Mouse (Mus musculus) forebrain, embryonic 13.5 days (tissue): ENCODE measurements around the gene Syt14. TPM values are rescaled to one million over a fixed set of nuclear protein-coding genes. Genes with fewer than 3 reads are reported as not detected.

Source experiments
- ATAC-seq: fragments of 200-750 bp; cut with Nextera tagmentation; 2 replicates; pipeline ENCODE4 v1.8.0; 2017
- H3K27ac ChIP-seq: fragments of 300-500 bp; sonication (generic); 2 replicates; pipeline ENCODE4 v1.5.1; 2015; ENCODE audit warnings: inconsistent platforms, mild to moderate bottlenecking, moderate library complexity
- H3K27me3 ChIP-seq: fragments of 300-500 bp; sonication (generic); 2 replicates; pipeline ENCODE4 v1.6.1; 2015; ENCODE audit warnings: mild to moderate bottlenecking, inconsistent platforms
- H3K36me3 ChIP-seq: fragments of 300-500 bp; sonication (generic); 2 replicates; pipeline ENCODE4 v1.6.1; 2015; ENCODE audit warnings: mild to moderate bottlenecking, inconsistent platforms; ENCODE audit not compliant: poor library complexity, severe bottlenecking
- H3K4me1 ChIP-seq: fragments of 300-500 bp; sonication (generic); 2 replicates; pipeline ENCODE4 v1.6.1; 2015; ENCODE audit warnings: inconsistent platforms
- H3K4me2 ChIP-seq: fragments of 300-500 bp; sonication (generic); 2 replicates; pipeline ENCODE4 v1.6.1; 2015; ENCODE audit warnings: inconsistent platforms, mild to moderate bottlenecking, moderate library complexity
- H3K4me3 ChIP-seq: fragments of 300-500 bp; sonication (generic); 2 replicates; pipeline ENCODE4 v1.5.1; 2015; ENCODE audit warnings: mild to moderate bottlenecking, inconsistent platforms
- H3K9ac ChIP-seq: fragments of 300-500 bp; sonication (generic); 2 replicates; pipeline ENCODE4 v1.6.1; 2015; ENCODE audit warnings: mild to moderate bottlenecking, inconsistent platforms
- H3K9me3 ChIP-seq: fragments of 300-500 bp; sonication (generic); replicated peaks from 2 replicates; pipeline ENCODE4 v1.6.1; 2016; ENCODE audit warnings: inconsistent platforms
- WGBS: fragments of 180-500 bp; shearing (Covaris S2); methylation state at CpG from one replicate; pipeline ENCODE4 v1.1.7; 2015; 5-methylcytosine and 5-hydroxymethylcytosine counted together
- polyA plus RNA-seq: library from polyadenylated mRNA; unstranded; fragments of >200 nt; fragmentation: Nextera tagmentation; extraction: Ambion mirVana; gene quantifications from 2 replicates; pipeline ENCODE4 v1.2.1, GENCODE M21; 2015

Syt14 gene
- polyA plus RNA-seq, 1 experiment from 2014 or later = 6.2 TPM

DNA sequence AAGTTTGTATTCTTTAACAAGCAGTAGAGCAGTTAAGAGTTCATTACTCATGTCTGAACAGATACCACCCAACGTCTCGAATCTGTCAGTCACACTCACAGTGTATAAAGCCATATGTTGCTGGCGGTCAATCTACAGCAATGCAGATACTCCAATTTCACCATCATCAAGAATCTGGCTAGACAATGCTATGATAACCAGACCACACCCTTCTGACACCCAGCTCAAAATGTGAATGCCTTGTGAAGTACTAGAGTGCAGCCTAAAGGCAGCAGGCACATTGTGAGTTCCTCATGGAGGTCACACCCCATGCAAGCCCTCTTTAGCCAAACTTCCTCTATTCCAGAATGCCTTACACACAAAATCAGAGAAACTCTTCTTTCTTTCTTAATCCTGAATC, 53.9 kb downstream of the Syt14 start:
- no peak for ATAC-seq
- Histone ChIP-seq H3K4me1 (no peaks in the 10 kb centered on the region), H3K4me2 (no peak overlapping the region), H3K27me3 (no peaks in the 10 kb centered on the region), H3K27ac (no peak overlapping the region), H3K9ac (no peak overlapping the region), H3K9me3 (no peaks in the 10 kb centered on the region), H3K36me3 (0 out of 2 replicates have a peak, but pooled peaks cover 5% of the 10 kb centered on the region), H3K4me3 (no peak overlapping the region)
- 91% methylated on average over 3 of the region's 3 CpGs for WGBS

DNA sequence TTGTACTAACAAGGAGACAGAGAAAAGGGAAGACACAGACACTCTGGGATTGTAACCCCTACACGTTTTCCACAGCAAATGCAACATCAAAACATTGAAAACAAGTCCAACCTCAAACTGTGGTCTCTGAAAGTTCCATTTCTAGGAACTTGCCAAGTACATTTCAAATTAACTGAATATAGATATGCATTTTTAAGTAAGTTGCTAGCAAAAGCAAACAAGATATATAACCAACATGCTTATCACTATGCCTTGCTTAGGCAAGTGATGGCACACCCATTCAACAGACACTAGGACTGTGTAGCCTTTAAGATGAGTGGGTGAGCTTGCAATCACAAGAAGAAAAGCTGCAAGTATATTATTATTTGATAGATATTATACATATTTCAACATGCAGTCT, 54.5 kb downstream of the Syt14 start:
- no peaks in the 10 kb centered on the region for H3K4me1 ChIP-seq
- ATAC-seq = no peak
- H3K36me3 ChIP-seq = 0 out of 2 replicates have a peak, but pooled peaks cover 5% of the 10 kb centered on the region
- H3K4me2 ChIP-seq = no peak overlapping the region
- H3K9me3 ChIP-seq = no peaks in the 10 kb centered on the region
- H3K27me3 ChIP-seq = no peaks in the 10 kb centered on the region
- H3K9ac ChIP-seq = no peak overlapping the region
- WGBS = 76% methylated on average over 1 of the region's 1 CpGs
- H3K4me3 ChIP-seq = no peak overlapping the region
- no peak overlapping the region for H3K27ac ChIP-seq

DNA sequence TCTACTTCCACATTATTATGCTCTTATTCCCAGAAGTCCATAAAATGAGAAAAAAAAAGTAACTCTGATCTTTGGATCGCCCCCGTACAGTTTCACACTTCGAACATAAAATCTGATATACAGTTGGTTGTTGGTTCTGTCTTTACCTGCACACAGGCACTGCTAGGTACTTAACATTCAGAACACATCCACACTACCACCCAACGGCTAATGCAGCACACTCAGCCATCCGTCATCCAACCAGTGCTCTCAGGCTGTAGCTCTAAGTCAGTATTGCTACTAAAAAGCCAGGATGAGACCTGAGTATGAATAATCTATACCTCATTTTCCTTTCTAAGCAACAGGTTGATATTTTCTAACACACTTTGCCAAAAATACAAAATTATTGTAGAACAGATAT, 73.3 kb downstream of the Syt14 start:
- Histone ChIP-seq H3K9ac (no peak overlapping the region), H3K9me3 (0 out of 2 replicates have a peak, but pooled peaks cover 4% of the 10 kb centered on the region), H3K27me3 (no peaks in the 10 kb centered on the region), H3K36me3 (peaks cover 18% of the 10 kb centered on the region; the same call in 1 of the 2 replicates), H3K4me2 (no peak overlapping the region), H3K4me1 (no peaks in the 10 kb centered on the region), H3K27ac (no peak overlapping the region), H3K4me3 (no peak overlapping the region)
- 82% methylated on average over 5 of the region's 5 CpGs for WGBS
- no peak for ATAC-seq

DNA sequence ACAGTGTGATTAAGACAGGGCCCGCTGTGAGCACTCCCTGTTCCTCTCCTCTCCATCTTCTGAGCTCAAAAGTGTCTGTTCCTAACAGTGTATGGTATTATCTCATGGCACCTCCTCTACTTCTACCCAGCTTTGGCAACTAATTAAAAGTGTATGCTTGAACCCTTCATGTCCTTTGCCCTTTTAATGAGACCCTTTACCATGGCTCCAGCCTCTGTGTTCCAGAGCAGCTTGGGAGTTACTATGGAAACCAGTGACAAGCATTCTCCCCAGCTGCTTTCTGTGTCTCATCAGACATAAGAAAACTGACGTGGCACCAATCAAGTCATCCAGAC, 87.8 kb downstream of the Syt14 start:
- Histone ChIP-seq H3K36me3 (no peaks in the 10 kb centered on the region), H3K4me2 (0 out of 2 replicates have a peak overlapping the region, but pooled peaks have one; percentile 19), H3K9me3 (no peaks in the 10 kb centered on the region), H3K27ac (peak overlapping the region; percentile 70), H3K9ac (no peak overlapping the region), H3K4me1 (peaks cover 6% of the 10 kb centered on the region), H3K4me3 (no peak overlapping the region), H3K27me3 (no peaks in the 10 kb centered on the region)
- peak; percentile 86 for ATAC-seq
- WGBS = 13% methylated on average over 2 of the region's 2 CpGs

DNA sequence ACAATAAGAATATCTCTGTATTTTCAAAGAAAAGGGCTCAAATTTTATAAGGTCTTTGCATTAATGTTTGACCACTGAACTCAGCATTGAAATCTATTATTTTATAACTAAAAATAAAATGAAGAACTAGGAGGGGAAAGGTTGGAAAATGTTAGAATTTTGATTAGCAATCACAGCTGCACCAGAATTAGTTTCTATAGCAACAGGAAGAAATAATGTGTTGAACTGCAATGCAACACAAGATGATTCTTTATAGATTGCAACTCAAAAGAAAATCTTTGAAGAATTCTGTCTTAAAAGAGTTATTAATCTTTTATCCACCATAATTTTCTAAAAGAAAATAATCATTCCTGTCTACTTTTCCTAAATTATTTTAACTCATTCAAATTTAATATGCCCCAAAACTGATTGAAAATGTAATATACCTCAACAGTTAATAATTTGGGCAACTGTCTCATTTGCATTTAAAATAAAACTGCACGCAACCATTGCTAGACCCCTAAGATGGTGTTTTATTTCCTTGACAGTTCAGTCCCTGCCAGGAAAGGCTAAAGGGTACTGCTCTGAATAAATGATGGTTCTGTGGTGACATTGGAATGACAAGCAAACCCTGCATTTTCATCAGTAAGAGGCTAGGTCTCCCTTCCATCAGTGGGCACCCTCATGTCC, 88.3 kb downstream of the Syt14 start:
- no peak; the same call in 1 of the 2 replicates for ATAC-seq
- 21% methylated on average over 1 of the region's 1 CpGs for WGBS
- H3K27ac ChIP-seq = peak overlapping the region; percentile 70

DNA sequence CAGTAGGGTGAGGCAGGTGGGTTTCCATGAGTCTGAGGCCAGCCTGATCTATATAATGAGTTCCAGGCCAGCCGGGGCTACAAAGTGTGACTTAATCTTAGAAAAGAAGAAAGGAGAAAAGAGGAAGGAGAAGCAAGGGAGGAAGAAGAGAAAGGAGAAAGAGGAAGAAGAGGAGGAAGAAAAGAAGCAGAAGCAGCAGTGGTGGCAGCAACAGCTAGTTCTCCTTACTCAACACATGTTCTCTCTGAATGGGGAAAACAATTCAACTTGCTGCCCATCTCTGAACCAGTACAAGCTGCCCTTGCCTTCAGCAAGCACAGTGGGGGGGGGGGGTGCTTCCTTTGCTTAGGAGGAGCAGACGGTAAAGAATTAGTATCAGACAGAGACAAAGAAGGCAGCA, 96.5 kb downstream of the Syt14 start:
- WGBS = 67% methylated on average over 2 of the region's 2 CpGs
- Histone ChIP-seq H3K27me3 (no peaks in the 10 kb centered on the region), H3K4me2 (no peak overlapping the region), H3K36me3 (no peaks in the 10 kb centered on the region), H3K9me3 (no peaks in the 10 kb centered on the region), H3K4me3 (no peak overlapping the region), H3K27ac (no peak overlapping the region), H3K4me1 (no peaks in the 10 kb centered on the region), H3K9ac (no peak overlapping the region)
- ATAC-seq = no peak

More for the DNA sequence above, 88.3 kb downstream of the Syt14 start:
- H3K27me3 ChIP-seq = no peaks in the 10 kb centered on the region
- no peak overlapping the region for H3K4me3 ChIP-seq
- H3K9ac ChIP-seq = no peak overlapping the region
- peak overlapping the region; percentile 19; the same call in 1 of the 2 replicates for H3K4me2 ChIP-seq
- no peaks in the 10 kb centered on the region for H3K9me3 ChIP-seq
- H3K36me3 ChIP-seq = no peaks in the 10 kb centered on the region
- H3K4me1 ChIP-seq = peaks cover 6% of the 10 kb centered on the region

DNA sequence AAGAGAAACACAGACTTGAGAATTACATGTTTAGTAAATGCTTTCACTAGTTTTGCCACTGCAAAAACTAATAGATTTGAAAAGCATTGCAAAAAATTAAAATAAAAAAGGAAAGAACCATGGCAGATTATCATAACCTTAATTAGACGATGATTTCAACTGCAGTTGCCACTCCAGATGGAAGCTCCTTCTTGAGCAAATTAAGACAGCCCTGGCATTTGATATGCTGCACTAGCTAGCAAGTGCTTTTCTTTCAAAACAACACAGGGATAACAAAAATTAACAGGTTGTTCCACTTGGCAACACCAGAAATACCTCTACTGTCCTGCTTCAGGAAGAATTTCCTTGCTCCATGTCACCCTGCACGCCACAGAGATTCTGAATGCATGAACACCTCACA, 97.6 kb downstream of the Syt14 start:
- Histone ChIP-seq H3K27me3 (no peaks in the 10 kb centered on the region), H3K4me3 (no peak overlapping the region), H3K4me2 (no peak overlapping the region), H3K9ac (no peak overlapping the region), H3K36me3 (peaks cover 1% of the 10 kb centered on the region; the same call in 1 of the 2 replicates), H3K4me1 (no peaks in the 10 kb centered on the region), H3K9me3 (no peaks in the 10 kb centered on the region), H3K27ac (no peak overlapping the region)
- WGBS = 87% methylated on average over 2 of the region's 2 CpGs
- ATAC-seq = no peak

DNA sequence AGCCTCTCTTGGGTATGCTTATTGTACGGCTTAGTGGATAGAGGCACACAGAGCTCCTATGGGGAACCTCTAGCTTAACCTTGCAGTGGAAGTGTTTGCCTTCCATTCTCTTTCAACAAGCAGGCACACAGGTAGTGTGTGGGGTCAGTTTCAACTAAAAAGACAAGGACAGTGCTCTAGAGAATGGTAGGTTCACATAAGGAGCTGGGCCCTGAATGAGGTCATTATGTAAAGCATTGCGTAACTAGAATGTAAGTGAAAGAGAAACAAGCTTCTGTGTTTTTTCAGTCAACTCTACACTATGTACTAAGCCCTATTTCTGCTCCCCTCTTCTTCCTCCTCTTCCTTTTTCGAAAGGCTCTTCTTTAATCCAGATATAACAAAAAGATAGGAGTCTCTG, 103.8 kb downstream of the Syt14 start:
- Histone ChIP-seq H3K4me3 (no peak overlapping the region), H3K9ac (no peak overlapping the region), H3K4me2 (no peak overlapping the region), H3K27me3 (no peaks in the 10 kb centered on the region), H3K4me1 (no peaks in the 10 kb centered on the region), H3K27ac (no peak overlapping the region), H3K36me3 (peaks cover 23% of the 10 kb centered on the region), H3K9me3 (no peaks in the 10 kb centered on the region; the same call in 1 of the 2 replicates)
- WGBS = 92% methylated on average over 3 of the region's 3 CpGs
- ATAC-seq = no peak

DNA sequence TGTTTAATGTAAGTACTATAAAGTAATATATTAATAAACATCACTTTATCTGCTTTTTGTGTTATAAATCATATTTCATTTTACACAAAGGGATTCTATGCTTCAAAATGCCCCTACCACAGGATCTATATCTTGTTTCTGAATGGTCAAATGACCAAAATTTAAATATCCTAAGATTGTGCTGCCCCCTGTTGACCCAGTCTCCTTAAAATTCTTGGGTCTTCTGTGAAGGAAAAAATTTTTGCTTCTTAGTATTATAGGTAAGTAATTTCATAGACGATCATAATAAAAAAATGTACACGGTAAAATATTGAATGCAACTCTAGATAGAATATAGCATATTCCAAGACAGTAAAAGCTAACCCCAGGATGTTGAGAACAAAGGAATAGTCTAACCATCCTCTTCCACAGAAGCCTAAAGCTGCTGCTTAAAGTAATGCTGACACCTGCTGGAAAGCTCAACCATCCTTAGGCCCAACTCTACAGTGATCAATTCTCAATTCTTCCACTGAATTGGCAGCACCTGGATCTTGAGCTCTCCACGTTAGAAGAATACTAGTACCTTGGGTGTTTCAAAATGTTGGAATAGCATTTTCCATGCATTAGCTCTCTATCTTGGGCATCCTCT, 123.4 kb downstream of the Syt14 start:
- H3K4me2 ChIP-seq = no peak overlapping the region
- 69% methylated on average over 3 of the region's 3 CpGs for WGBS
- no peak overlapping the region for H3K27ac ChIP-seq
- H3K4me1 ChIP-seq = no peaks in the 10 kb centered on the region
- no peak for ATAC-seq
- H3K9ac ChIP-seq = no peak overlapping the region
- no peak overlapping the region for H3K4me3 ChIP-seq
- no peaks in the 10 kb centered on the region for H3K9me3 ChIP-seq
- H3K27me3 ChIP-seq = no peaks in the 10 kb centered on the region
- peaks cover 12% of the 10 kb centered on the region; the same call in 1 of the 2 replicates for H3K36me3 ChIP-seq

DNA sequence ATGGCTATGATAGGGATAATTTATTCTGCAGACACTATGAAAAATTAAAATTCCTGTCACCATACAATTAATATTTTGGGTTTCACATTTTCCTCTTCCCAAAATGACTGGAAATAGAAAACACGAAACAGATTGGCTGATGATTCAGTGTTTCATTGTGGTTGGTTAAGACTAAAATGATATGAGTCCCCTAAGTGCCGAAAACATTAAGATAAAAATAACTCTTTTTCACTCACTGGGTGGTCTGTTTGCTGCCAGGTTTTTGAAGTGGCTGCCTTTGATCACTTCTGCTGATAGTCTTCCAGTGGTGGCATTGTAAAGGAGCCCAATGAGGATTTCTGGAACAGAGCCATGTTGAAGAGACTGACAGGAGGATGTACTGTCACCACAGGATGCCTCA, 134.1 kb downstream of the Syt14 start:
- Histone ChIP-seq H3K9me3 (no peaks in the 10 kb centered on the region), H3K27ac (no peak overlapping the region), H3K4me1 (no peaks in the 10 kb centered on the region), H3K36me3 (0 out of 2 replicates have a peak, but pooled peaks cover 6% of the 10 kb centered on the region), H3K9ac (no peak overlapping the region), H3K4me3 (no peak overlapping the region), H3K4me2 (no peak overlapping the region), H3K27me3 (no peaks in the 10 kb centered on the region)
- no peak for ATAC-seq
- 80% methylated on average over 2 of the region's 2 CpGs for WGBS

DNA sequence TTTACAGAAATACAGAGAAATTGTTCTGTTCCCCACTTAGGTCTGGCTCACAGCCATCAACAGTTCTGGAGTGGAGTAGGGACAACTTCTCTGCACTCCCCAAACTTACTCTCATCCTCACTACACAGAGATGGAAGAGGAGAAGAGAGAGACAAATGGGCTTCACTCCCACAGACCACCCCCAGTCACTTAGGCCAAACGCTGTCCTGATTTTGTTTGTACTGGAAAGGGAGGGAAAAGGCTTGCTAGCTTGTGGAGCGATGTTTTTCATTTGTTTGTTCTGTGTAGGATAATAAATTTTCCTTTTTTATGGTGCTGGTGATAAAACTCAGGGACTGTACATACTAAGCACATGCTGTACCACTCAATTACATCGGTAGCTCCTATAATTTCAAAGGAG, 134.7 kb downstream of the Syt14 start:
- Histone ChIP-seq H3K36me3 (0 out of 2 replicates have a peak, but pooled peaks cover 11% of the 10 kb centered on the region), H3K9ac (no peak overlapping the region), H3K4me3 (no peak overlapping the region), H3K27me3 (no peaks in the 10 kb centered on the region), H3K4me1 (no peaks in the 10 kb centered on the region), H3K4me2 (no peak overlapping the region), H3K27ac (no peak overlapping the region), H3K9me3 (no peaks in the 10 kb centered on the region)
- 86% methylated on average over 3 of the region's 3 CpGs for WGBS
- ATAC-seq = no peak

DNA sequence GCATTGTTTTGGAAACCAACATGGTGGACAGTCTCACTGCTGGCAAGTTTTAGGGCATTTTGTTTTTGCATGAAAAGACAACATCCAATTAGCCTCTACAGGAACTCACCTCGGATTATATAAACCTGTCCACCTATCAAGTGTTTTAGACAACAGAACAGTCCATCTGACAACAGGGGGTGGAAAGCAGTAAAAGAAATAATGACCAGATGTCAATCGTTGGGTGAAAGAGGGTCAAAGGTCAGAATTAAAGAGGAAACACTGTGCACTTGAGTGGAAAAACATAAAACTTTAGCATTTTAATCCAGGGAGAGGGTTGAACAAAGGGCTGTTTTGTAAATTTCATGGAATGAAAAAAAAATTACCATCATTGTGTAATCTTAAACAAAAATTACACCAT, 136.8 kb downstream of the Syt14 start:
- H3K9ac ChIP-seq = no peak overlapping the region
- 0 out of 2 replicates have a peak, but pooled peaks cover 11% of the 10 kb centered on the region for H3K36me3 ChIP-seq
- no peak for ATAC-seq
- H3K27me3 ChIP-seq = no peaks in the 10 kb centered on the region
- no peak overlapping the region for H3K4me3 ChIP-seq
- H3K27ac ChIP-seq = no peak overlapping the region
- H3K4me2 ChIP-seq = no peak overlapping the region
- no peaks in the 10 kb centered on the region for H3K4me1 ChIP-seq
- WGBS = 10% methylated on average over 2 of the region's 2 CpGs
- no peaks in the 10 kb centered on the region for H3K9me3 ChIP-seq
